Mouse (Mus musculus): ENCODE measurements at regions not wholly inside any gene's neighbourhood (a gene's known extent, or its start where the extent isn't known, plus 50 kb on each side); places are given as distances from the start of the nearest gene placed in this dataset.

DNA sequence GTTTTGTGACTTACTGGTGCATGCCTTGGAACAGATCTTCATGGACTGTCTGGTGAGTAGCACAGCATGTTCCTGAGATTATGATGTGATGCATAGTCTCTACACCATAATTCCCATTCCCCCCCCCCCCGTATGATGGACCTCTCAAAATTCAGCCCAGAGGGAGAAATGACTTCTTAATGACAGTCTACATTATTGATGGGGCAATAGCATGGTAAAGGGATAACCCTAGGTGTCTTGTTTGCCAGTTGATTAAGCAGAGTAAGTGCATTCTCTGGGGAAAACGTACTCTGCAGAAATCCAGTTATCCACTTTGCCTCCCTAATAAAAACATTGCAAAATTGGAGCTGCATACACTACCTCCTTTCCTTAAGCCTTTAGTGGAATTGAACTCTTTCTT is 684.7 kb downstream of the Stpg2 start:
- H3K4me1 ChIP-seq (ENCODE audit: control insufficient read depth in 1 of 2, insufficient read depth in 2 of 2): peaks cover 2 to 14% of the 10 kb centered on the region in 2 experiments; a peak in 3 of 4 replicates
- H3K9me3 ChIP-seq (replicated peaks; ENCODE audit: low read length): no peaks in the 10 kb centered on the region
- H3K27me3 ChIP-seq (replicated peaks): no peaks in the 10 kb centered on the region
- H3K36me3 ChIP-seq (replicated peaks in 1 of 2; ENCODE audit: control insufficient read depth in 1 of 2, insufficient read depth in 1 of 2, low read length in 1 of 2): no peaks in the 10 kb centered on the region
- no peaks in the 10 kb centered on the region for H3K79me2 ChIP-seq (replicated peaks; ENCODE audit: control insufficient read depth, extremely low read depth, insufficient read depth, poor library complexity, severe bottlenecking)
- H3K4me3 ChIP-seq (replicated peaks in 1 of 3; ENCODE audit: low read depth in 2 of 3, low read length in 2 of 3, poor library complexity in 1 of 3): no peak overlapping the region
- H3K27ac ChIP-seq (ENCODE audit: insufficient read depth, low read depth): no peak overlapping the region
- H3K4me2 ChIP-seq (ENCODE audit: insufficient read depth, low read depth, poor library complexity, severe bottlenecking): no peak overlapping the region
- in situ Hi-C loops (cut with MboI; ENCODE audit: low pct_ligation_motif_present, low pct_unique_long_range_greater_than_20kb, low sequenced_read_pairs): no loop called here
- no peak for DNase-seq (ENCODE audit: extremely low read depth)
- TF ChIP-seq SIN3A (IDR thresholded peaks at IDR 0.05; ENCODE audit: low read length) (no peak), ELF1 (IDR thresholded peaks at IDR 0.05; ENCODE audit: low read depth, low read length) (no peak), ZMIZ1 (IDR thresholded peaks at IDR 0.05; ENCODE audit: low read depth, low read length) (no peak), POLR2AphosphoS2 (IDR thresholded peaks at IDR 0.05; ENCODE audit: low read depth, low read length) (no peak), CHD1 (IDR thresholded peaks at IDR 0.05; ENCODE audit: low read depth, low read length) (no peak), MAZ (IDR thresholded peaks at IDR 0.05; ENCODE audit: low read depth, low read length) (no peak), USF2 (conservative IDR thresholded peaks at IDR 0.05; ENCODE audit: low read depth, low read length) (no peak), ZNF384 (IDR thresholded peaks at IDR 0.05; ENCODE audit: low read depth, low read length) (no peak), EP300 (IDR thresholded peaks at IDR 0.05; ENCODE audit: low read length) (no peak), MXI1 (IDR thresholded peaks at IDR 0.05; ENCODE audit: low read depth, low read length) (no peak), SMC3 (IDR thresholded peaks at IDR 0.05; ENCODE audit: low read depth, low read length) (no peak), TBP (conservative IDR thresholded peaks at IDR 0.05; ENCODE audit: low read depth, low read length) (no peak), UBTF (IDR thresholded peaks at IDR 0.05; ENCODE audit: low read depth, low read length) (no peak), ZKSCAN1 (IDR thresholded peaks at IDR 0.05; ENCODE audit: borderline replicate concordance, low read depth, low read length) (no peak), JUND (conservative IDR thresholded peaks at IDR 0.05; ENCODE audit: low read depth, low read length) (no peak), JUN (IDR thresholded peaks at IDR 0.05; ENCODE audit: insufficient read depth, low read depth, low read length) (no peak), MAX (IDR thresholded peaks at IDR 0.05; ENCODE audit: low read length) (no peak)
- dilution Hi-C loops (cut with MboI; ENCODE audit: extremely low pct_ligation_motif_present, extremely low pct_unique_long_range_greater_than_20kb, low sequenced_read_pairs): no loop called here
- no peak overlapping the region for H3K9ac ChIP-seq (ENCODE audit: insufficient read depth, low read depth)

DNA sequence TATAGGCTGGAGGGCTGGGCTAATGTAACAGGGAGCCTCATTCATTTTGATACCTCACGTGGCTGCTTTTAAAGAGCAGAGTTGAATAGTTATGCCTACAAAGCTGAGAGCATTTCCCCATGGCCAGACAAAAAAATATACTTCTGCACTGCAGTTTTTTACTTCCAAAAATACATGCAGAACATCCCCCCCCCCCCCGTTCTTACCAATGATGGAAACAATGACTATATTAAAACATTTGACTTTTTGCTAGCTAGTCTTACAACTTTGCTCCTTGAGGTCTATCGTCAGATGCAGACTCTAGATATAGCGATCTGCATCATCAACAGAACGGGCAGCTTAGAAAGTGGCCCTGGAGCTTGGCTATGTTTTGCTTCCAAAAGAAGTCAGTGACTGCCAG is 692.4 kb downstream of the Stpg2 start:
- Histone ChIP-seq H3K27me3 (replicated peaks) (no peaks in the 10 kb centered on the region), H3K27ac (ENCODE audit: insufficient read depth, low read depth) (no peak overlapping the region), H3K9me3 (replicated peaks; ENCODE audit: low read length) (peaks cover 3% of the 10 kb centered on the region), H3K4me1 (ENCODE audit: control insufficient read depth in 1 of 2, insufficient read depth in 2 of 2) (peaks cover 0 to 9% of the 10 kb centered on the region in 2 experiments; a peak in 2 of 4 replicates), H3K9ac (ENCODE audit: insufficient read depth, low read depth) (no peak overlapping the region), H3K36me3 (replicated peaks in 1 of 2; ENCODE audit: control insufficient read depth in 1 of 2, insufficient read depth in 1 of 2, low read length in 1 of 2) (no peaks in the 10 kb centered on the region), H3K79me2 (replicated peaks; ENCODE audit: control insufficient read depth, extremely low read depth, insufficient read depth, poor library complexity, severe bottlenecking) (no peaks in the 10 kb centered on the region), H3K4me3 (replicated peaks in 1 of 3; ENCODE audit: low read depth in 2 of 3, low read length in 2 of 3, poor library complexity in 1 of 3) (no peak overlapping the region), H3K4me2 (ENCODE audit: insufficient read depth, low read depth, poor library complexity, severe bottlenecking) (no peak overlapping the region; the same call in 1 of the 2 replicates)
- peak; percentile 19 for DNase-seq (ENCODE audit: extremely low read depth)
- TF ChIP-seq CHD1 (IDR thresholded peaks at IDR 0.05; ENCODE audit: low read depth, low read length) (no peak), ELF1 (IDR thresholded peaks at IDR 0.05; ENCODE audit: low read depth, low read length) (no peak), NRF1 (IDR thresholded peaks at IDR 0.05; ENCODE audit: low read depth, low read length) (no peak), RAD21 (IDR thresholded peaks at IDR 0.05; ENCODE audit: low read depth, low read length) (no peak), MEF2A (IDR thresholded peaks at IDR 0.05; ENCODE audit: borderline replicate concordance, low read depth, low read length) (0 out of 2 replicates have a peak, but pooled peaks have one; percentile 66), TBP (conservative IDR thresholded peaks at IDR 0.05; ENCODE audit: low read depth, low read length) (no peak), ZNF384 (IDR thresholded peaks at IDR 0.05; ENCODE audit: low read depth, low read length) (peak; percentile 63), ZKSCAN1 (IDR thresholded peaks at IDR 0.05; ENCODE audit: borderline replicate concordance, low read depth, low read length) (no peak), ZC3H11A (IDR thresholded peaks at IDR 0.05; ENCODE audit: low read depth, low read length) (no peak), GABPA (IDR thresholded peaks at IDR 0.05; ENCODE audit: insufficient replicate concordance, low read depth, low read length) (no peak), MXI1 (IDR thresholded peaks at IDR 0.05; ENCODE audit: low read depth, low read length) (no peak), CHD2 (IDR thresholded peaks at IDR 0.05; ENCODE audit: low read length) (no peak), TCF12 (IDR thresholded peaks at IDR 0.05; ENCODE audit: low read depth, low read length) (no peak), JUN (IDR thresholded peaks at IDR 0.05; ENCODE audit: insufficient read depth, low read depth, low read length) (peak; percentile 28; the same call in 1 of the 2 replicates), ETS1 (conservative IDR thresholded peaks at IDR 0.05; ENCODE audit: low read depth, low read length) (0 out of 2 replicates have a peak, but pooled peaks have one; percentile 26), USF2 (conservative IDR thresholded peaks at IDR 0.05; ENCODE audit: low read depth, low read length) (no peak), BHLHE40 (IDR thresholded peaks at IDR 0.05; ENCODE audit: low read depth, low read length) (peak; percentile 53; the same call in 1 of the 2 replicates), MAX (IDR thresholded peaks at IDR 0.05; ENCODE audit: low read length) (no peak), EP300 (IDR thresholded peaks at IDR 0.05; ENCODE audit: low read length) (0 out of 2 replicates have a peak, but pooled peaks have one; percentile 25)
- dilution Hi-C loops (cut with MboI; ENCODE audit: extremely low pct_ligation_motif_present, extremely low pct_unique_long_range_greater_than_20kb, low sequenced_read_pairs): no loop called here
- in situ Hi-C loops (cut with MboI; ENCODE audit: low pct_ligation_motif_present, low pct_unique_long_range_greater_than_20kb, low sequenced_read_pairs): no loop called here

Data from CH12.LX (cell line).